Mouse (Mus musculus) neural tube, embryonic 13.5 days (tissue): ENCODE data around the gene Raet1e. TPM values are rescaled to one million over a fixed set of nuclear protein-coding genes. Genes with fewer than 3 reads are reported as not detected.
A peak's percentile ranks its signal among the peaks of the same experiment; 100 is the strongest.
"Not testable (repeated sequence)": the region's sequence is repeated elsewhere in the genome, so short reads cannot be mapped to it uniquely, and the experiment has no call there.

Source experiments
- ATAC-seq: fragments of 200-750 bp; cut with Nextera tagmentation; 2 replicates; pipeline ENCODE4 v1.8.0; 2017; ENCODE audit warnings: low read depth, mild to moderate bottlenecking, moderate TSS enrichment, moderate library complexity
- H3K27ac ChIP-seq: fragments of 300-500 bp; sonication (generic); replicated peaks from 2 replicates; pipeline ENCODE4 v1.5.1; 2015; ENCODE audit warnings: moderate library complexity, mild to moderate bottlenecking, inconsistent platforms
- H3K27me3 ChIP-seq: fragments of 300-500 bp; sonication (generic); 2 replicates; pipeline ENCODE4 v1.6.1; 2015; ENCODE audit warnings: mild to moderate bottlenecking, inconsistent platforms
- H3K36me3 ChIP-seq: fragments of 300-500 bp; sonication (generic); 2 replicates; pipeline ENCODE4 v1.6.1; 2015; ENCODE audit warnings: mild to moderate bottlenecking, inconsistent platforms
- H3K4me1 ChIP-seq: fragments of 300-500 bp; sonication (generic); replicated peaks from 2 replicates; pipeline ENCODE4 v1.6.1; 2015; ENCODE audit warnings: inconsistent platforms
- H3K4me2 ChIP-seq: fragments of 300-500 bp; sonication (generic); 2 replicates; pipeline ENCODE4 v1.6.1; 2015; ENCODE audit warnings: inconsistent platforms, mild to moderate bottlenecking, moderate library complexity
- H3K4me3 ChIP-seq: fragments of 300-500 bp; sonication (generic); 2 replicates; pipeline ENCODE4 v1.5.1; 2015; ENCODE audit warnings: mild to moderate bottlenecking, inconsistent platforms
- H3K9ac ChIP-seq: fragments of 300-500 bp; sonication (generic); 2 replicates; pipeline ENCODE4 v1.6.1; 2015; ENCODE audit warnings: moderate library complexity, mild to moderate bottlenecking, inconsistent platforms
- H3K9me3 ChIP-seq: fragments of 300-500 bp; sonication (generic); 2 replicates; pipeline ENCODE4 v1.6.1; 2016; ENCODE audit warnings: inconsistent platforms
- WGBS: fragments of 180-500 bp; shearing (Covaris S2); methylation state at CpG from one replicate; pipeline ENCODE4 v1.1.7; 2015; 5-methylcytosine and 5-hydroxymethylcytosine counted together
- polyA plus RNA-seq: library from polyadenylated mRNA; unstranded; fragments of >200 nt; fragmentation: Nextera tagmentation; extraction: Ambion mirVana; gene quantifications from 2 replicates; pipeline ENCODE4 v1.2.1, GENCODE M21; 2015

Gene Raet1e
- polyA plus RNA-seq, 1 experiment from 2014 or later = 1.8 TPM

- H3K9ac ChIP-seq, H3K36me3 ChIP-seq, H3K4me2 ChIP-seq, H3K4me1 ChIP-seq, H3K9me3 ChIP-seq, H3K27me3 ChIP-seq, H3K4me3 ChIP-seq, H3K27ac ChIP-seq, ATAC-seq: not testable (repeated sequence)
- 62% methylated on average over 4 of the region's 5 CpGs for WGBS
Measured at GRCm38 (mm10) chr10:22172431-22173334, 14.3 kb downstream of the Raet1e start.

GRCm38 (mm10) chr10:22173335-22174189 lies 15.2 kb downstream of the Raet1e start:
- H3K27ac ChIP-seq, ATAC-seq, H3K9me3 ChIP-seq, H3K4me3 ChIP-seq, H3K4me1 ChIP-seq, H3K4me2 ChIP-seq, H3K9ac ChIP-seq, H3K27me3 ChIP-seq, H3K36me3 ChIP-seq: not testable (repeated sequence)
- WGBS = 12% methylated on average over 13 of the region's 17 CpGs

- H3K9ac ChIP-seq, H3K27me3 ChIP-seq, H3K36me3 ChIP-seq, H3K4me2 ChIP-seq, ATAC-seq, H3K4me3 ChIP-seq, H3K9me3 ChIP-seq, H3K4me1 ChIP-seq, H3K27ac ChIP-seq: not testable (repeated sequence)
- WGBS = 77% methylated on average over 2 of the region's 2 CpGs
Measured at GRCm38 (mm10) chr10:22174190-22174487, 15.8 kb downstream of the Raet1e start.

- not testable (repeated sequence) for H3K4me3 ChIP-seq, H3K27me3 ChIP-seq, H3K9ac ChIP-seq, ATAC-seq, H3K36me3 ChIP-seq, H3K9me3 ChIP-seq, H3K27ac ChIP-seq, H3K4me1 ChIP-seq, H3K4me2 ChIP-seq
- 90% methylated on average over 2 of the region's 2 CpGs for WGBS
Measured at GRCm38 (mm10) chr10:22176515-22176914, 18.1 kb downstream of the Raet1e start.

GRCm38 (mm10) chr10:22191035-22191434 lies 32.7 kb downstream of the Raet1e start:
- WGBS = 7% methylated on average over 7 of the region's 10 CpGs
- not testable (repeated sequence) for H3K9me3 ChIP-seq

GRCm38 (mm10) chr10:22201352-22201751 lies 43.0 kb downstream of the Raet1e start:
- H3K27ac ChIP-seq, ATAC-seq, H3K27me3 ChIP-seq, H3K4me1 ChIP-seq, H3K4me3 ChIP-seq, H3K36me3 ChIP-seq, H3K9ac ChIP-seq, H3K4me2 ChIP-seq, H3K9me3 ChIP-seq: not testable (repeated sequence)
- 95% methylated on average over 2 of the region's 3 CpGs for WGBS

More at GRCm38 (mm10) chr10:22191035-22191434, 32.7 kb downstream of the Raet1e start:
- H3K4me1 ChIP-seq, H3K4me3 ChIP-seq, H3K9ac ChIP-seq, H3K27me3 ChIP-seq, H3K27ac ChIP-seq, H3K36me3 ChIP-seq: not testable (repeated sequence)
- ATAC-seq = peak; percentile 84
- peak overlapping the region; percentile 36 for H3K4me2 ChIP-seq

- H3K27me3 ChIP-seq, H3K4me2 ChIP-seq, H3K36me3 ChIP-seq, H3K27ac ChIP-seq, H3K4me3 ChIP-seq, H3K9me3 ChIP-seq, H3K4me1 ChIP-seq, H3K9ac ChIP-seq: not testable (repeated sequence)
- WGBS = no CpG with 5 or more reads among the region's 2 CpGs
- 0 out of 2 replicates have a peak, but pooled peaks have one; percentile 43 for ATAC-seq
Measured at GRCm38 (mm10) chr10:22202784-22203583, 44.6 kb downstream of the Raet1e start.

- H3K4me2 ChIP-seq, H3K4me3 ChIP-seq, H3K27ac ChIP-seq, H3K36me3 ChIP-seq, H3K9ac ChIP-seq, H3K4me1 ChIP-seq, H3K9me3 ChIP-seq, H3K27me3 ChIP-seq, ATAC-seq: not testable (repeated sequence)
- WGBS = 68% methylated on average over 1 of the region's 1 CpGs
Measured at GRCm38 (mm10) chr10:22206443-22206842, 48.1 kb downstream of the Raet1e start.

- H3K36me3 ChIP-seq, H3K9me3 ChIP-seq, H3K4me1 ChIP-seq, H3K9ac ChIP-seq, H3K4me3 ChIP-seq, H3K27ac ChIP-seq, H3K4me2 ChIP-seq, H3K27me3 ChIP-seq: not testable (repeated sequence)
- WGBS = 4% methylated on average over 8 of the region's 11 CpGs
- peak; percentile 56 for ATAC-seq
Measured at GRCm38 (mm10) chr10:22212012-22212696, 53.8 kb downstream of the Raet1e start.

GRCm38 (mm10) chr10:22223474-22224349 lies 65.3 kb downstream of the Raet1e start:
- H3K9ac ChIP-seq, H3K27me3 ChIP-seq, H3K4me2 ChIP-seq, H3K9me3 ChIP-seq, H3K36me3 ChIP-seq, H3K4me3 ChIP-seq, H3K4me1 ChIP-seq, H3K27ac ChIP-seq: not testable (repeated sequence)
- peak; percentile 84 for ATAC-seq
- no CpG with 5 or more reads among the region's 7 CpGs for WGBS

- no peak overlapping the region for H3K27ac ChIP-seq
- H3K9ac ChIP-seq = no peak overlapping the region
- no peaks in the 10 kb centered on the region for H3K27me3 ChIP-seq
- no peaks in the 10 kb centered on the region for H3K36me3 ChIP-seq
- no peaks in the 10 kb centered on the region for H3K4me1 ChIP-seq
- 93% methylated on average over 8 of the region's 8 CpGs for WGBS
- H3K9me3 ChIP-seq = peaks cover 18% of the 10 kb centered on the region
- ATAC-seq = no peak
- no peak overlapping the region for H3K4me2 ChIP-seq
- no peak overlapping the region for H3K4me3 ChIP-seq
Measured at GRCm38 (mm10) chr10:22265060-22265459, 106.7 kb downstream of the Raet1e start.
